Mouse (Mus musculus): ENCODE measurements around the gene Klra2.

DNA sequence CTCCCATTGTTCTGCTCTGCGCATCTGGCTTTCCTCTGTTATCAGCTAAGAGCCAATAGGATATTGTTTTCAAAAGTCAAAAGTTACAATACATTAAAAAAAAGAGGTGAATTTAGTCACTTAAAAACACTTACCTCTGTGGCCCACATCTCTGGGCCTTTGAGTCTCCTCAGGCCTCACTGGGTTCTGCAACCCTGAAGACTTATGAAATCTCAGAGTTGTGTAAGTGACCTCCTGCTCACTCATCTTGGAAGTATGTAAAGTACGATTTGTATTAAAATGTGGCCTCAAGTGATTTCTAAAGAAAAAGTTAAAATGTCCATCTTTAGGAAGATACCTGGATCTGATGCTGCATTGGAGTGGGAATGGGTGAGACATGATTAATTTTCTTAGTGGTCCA, 2.1 kb downstream of the Klra2 start:
- no peak for TF ChIP-seq GATA1 (IDR thresholded peaks at IDR 0.05; ENCODE audit: borderline replicate concordance, low read length)
- TF ChIP-seq FLI1 (IDR thresholded peaks at IDR 0.05; ENCODE audit: low read length) = no peak
